Mouse (Mus musculus): ENCODE results near the gene Rft1.

DNA sequence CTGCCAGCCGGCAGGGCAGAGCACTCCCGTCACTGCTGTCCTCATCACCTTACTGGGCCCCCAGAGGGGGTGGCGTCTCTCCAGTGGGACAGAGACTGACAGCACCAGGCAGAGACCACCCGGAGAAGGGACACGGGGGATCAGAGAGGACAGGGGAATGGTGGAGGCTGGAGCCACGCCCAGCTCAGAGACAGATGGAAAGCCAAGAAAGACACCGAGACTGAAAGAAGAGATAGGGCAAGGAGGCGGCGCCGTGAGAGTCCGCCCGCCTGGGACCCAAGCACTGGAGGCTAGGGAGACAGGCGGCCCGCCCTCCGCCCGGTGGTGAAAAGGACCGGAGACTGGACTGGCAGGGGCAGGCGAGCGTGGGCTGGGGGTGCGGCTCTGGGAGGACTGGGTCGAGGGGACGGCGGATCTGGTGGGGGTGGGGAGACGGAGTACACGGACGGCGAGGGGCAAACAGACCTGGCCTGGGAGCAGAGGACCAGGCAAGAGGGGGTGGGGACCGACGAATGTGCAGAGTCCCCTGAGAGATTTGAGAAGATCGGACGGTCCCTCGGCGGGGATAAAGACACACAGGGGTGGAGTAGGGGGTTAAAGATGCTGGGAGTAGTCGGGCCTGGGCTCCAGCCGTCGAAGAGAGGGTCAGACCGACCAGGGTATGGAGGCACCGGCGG, 28.9 kb upstream of the Rft1 start:
- TF ChIP-seq CTCF (IDR thresholded peaks at IDR 0.05; ENCODE audit: control insufficient read depth, insufficient read depth, insufficient replicate concordance, low read depth, low read length) (no peak), POLR2A (IDR thresholded peaks at IDR 0.05; ENCODE audit: control insufficient read depth, low read depth, low read length) (no peak)
